Mouse (Mus musculus) neural tube, embryonic 14.5 days (tissue): Measurements from ENCODE around the gene Atp13a4. TPM values are rescaled to one million over a fixed set of nuclear protein-coding genes. Genes with fewer than 3 reads are reported as not detected.

ENCODE experiments used
- ATAC-seq: fragments of 200-750 bp; cut with Nextera tagmentation; 2 replicates; pipeline ENCODE4 v1.8.0; 2017; ENCODE audit warnings: low read depth, mild to moderate bottlenecking, moderate TSS enrichment, moderate library complexity
- H3K27ac ChIP-seq: fragments of 300-500 bp; sonication (generic); 2 replicates; pipeline ENCODE4 v1.5.1; 2014; ENCODE audit warnings: low read depth, mild to moderate bottlenecking, control low read depth, low read length, moderate library complexity, mixed read lengths
- H3K27me3 ChIP-seq: fragments of 300-500 bp; sonication (generic); 2 replicates; pipeline ENCODE4 v1.6.1; 2014; ENCODE audit warnings: low read length; ENCODE audit not compliant: control insufficient read depth, insufficient read depth
- H3K36me3 ChIP-seq: fragments of 300-500 bp; sonication (generic); 2 replicates; pipeline ENCODE4 v1.6.1; 2014; ENCODE audit warnings: low read length, mixed read lengths; ENCODE audit not compliant: control insufficient read depth, insufficient read depth
- H3K4me1 ChIP-seq: fragments of 300-500 bp; sonication (generic); 2 replicates; pipeline ENCODE4 v1.6.1; 2014; ENCODE audit warnings: low read length; ENCODE audit not compliant: control insufficient read depth, insufficient read depth
- H3K4me2 ChIP-seq: fragments of 300-500 bp; sonication (generic); 2 replicates; pipeline ENCODE4 v1.6.1; 2014; ENCODE audit warnings: mild to moderate bottlenecking, low read depth, low read length, control low read depth
- H3K4me3 ChIP-seq: fragments of 300-500 bp; sonication (generic); 2 replicates; pipeline ENCODE4 v1.5.1; 2014; ENCODE audit warnings: low read depth, low read length, control low read depth, mixed read lengths
- H3K9ac ChIP-seq: fragments of 300-500 bp; sonication (generic); replicated peaks from 2 replicates; pipeline ENCODE4 v1.6.1; 2014; ENCODE audit warnings: low read depth, mild to moderate bottlenecking, control low read depth, low read length, mixed read lengths
- H3K9me3 ChIP-seq: fragments of 300-500 bp; sonication (generic); 2 replicates; pipeline ENCODE4 v1.6.1; 2016; ENCODE audit warnings: low read length; ENCODE audit not compliant: control insufficient read depth
- WGBS: fragments of 180-500 bp; shearing (Covaris S2); extraction: QIAGEN DNeasy Blood & Tissue Kit; methylation state at CpG from one replicate; pipeline ENCODE4 v1.1.7; 2014; 5-methylcytosine and 5-hydroxymethylcytosine counted together
- polyA plus RNA-seq: library from polyadenylated mRNA; unstranded; fragments of >200 nt; fragmentation: Nextera tagmentation; extraction: Ambion mirVana; gene quantifications from 2 replicates; pipeline ENCODE4 v1.2.1, GENCODE M21; 2014

The Atp13a4 gene
- polyA plus RNA-seq, 1 experiment from 2014 or later, result 0.44 TPM

DNA sequence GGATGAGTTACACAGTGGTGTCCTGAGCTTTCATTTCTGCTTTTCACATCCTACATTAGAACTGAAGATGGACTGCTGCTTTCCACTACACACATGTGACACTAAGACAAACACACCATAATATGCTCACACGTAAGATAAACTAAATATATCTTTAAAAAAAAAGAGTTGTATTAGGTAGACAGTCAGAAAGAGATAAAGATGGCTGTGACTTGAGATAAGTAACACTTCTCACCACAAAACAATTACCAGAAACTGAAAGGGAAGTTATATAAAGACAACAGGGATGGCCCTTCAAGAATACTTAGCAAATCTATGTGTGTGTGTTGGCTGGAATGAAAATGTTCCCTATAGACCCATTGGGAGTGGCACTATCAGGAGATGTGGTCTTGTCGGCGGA is 34.8 kb downstream of the Atp13a4 start:
- no peak overlapping the region for H3K27ac ChIP-seq
- H3K9me3 ChIP-seq, result no peaks in the 10 kb centered on the region
- WGBS, result 89% methylated on average over 3 of the region's 3 CpGs
- no peaks in the 10 kb centered on the region for H3K4me1 ChIP-seq
- ATAC-seq, result no peak
- no peak overlapping the region for H3K4me2 ChIP-seq
- H3K27me3 ChIP-seq, result no peaks in the 10 kb centered on the region
- H3K4me3 ChIP-seq, result no peak overlapping the region
- no peaks in the 10 kb centered on the region for H3K36me3 ChIP-seq
- H3K9ac ChIP-seq, result no peak overlapping the region

DNA sequence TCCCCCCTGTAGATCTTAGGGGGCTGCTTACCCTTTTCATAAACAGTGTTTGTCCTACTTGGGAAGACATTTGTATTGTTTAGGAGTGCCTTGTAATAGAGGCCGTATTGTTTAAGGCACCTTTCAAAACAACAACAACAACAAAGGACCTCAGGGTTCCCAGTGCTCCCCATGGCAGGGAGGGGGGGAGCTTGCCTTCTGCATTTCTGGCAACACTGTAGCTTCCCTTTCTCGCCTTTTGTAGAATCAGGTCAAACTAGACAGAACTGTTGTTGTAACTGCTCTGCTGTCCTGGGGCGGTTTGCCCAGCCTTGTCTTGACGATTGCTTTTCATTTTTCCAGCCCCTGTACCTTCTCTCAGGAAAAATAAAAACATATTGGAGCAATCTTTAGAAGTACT is 40.0 kb downstream of the Atp13a4 start:
- Histone ChIP-seq H3K27ac (no peak overlapping the region), H3K27me3 (no peaks in the 10 kb centered on the region), H3K4me3 (no peak overlapping the region), H3K4me2 (no peak overlapping the region), H3K36me3 (no peaks in the 10 kb centered on the region), H3K4me1 (no peaks in the 10 kb centered on the region), H3K9me3 (no peaks in the 10 kb centered on the region), H3K9ac (no peak overlapping the region)
- 57% methylated on average over 4 of the region's 4 CpGs for WGBS
- ATAC-seq, result no peak

DNA sequence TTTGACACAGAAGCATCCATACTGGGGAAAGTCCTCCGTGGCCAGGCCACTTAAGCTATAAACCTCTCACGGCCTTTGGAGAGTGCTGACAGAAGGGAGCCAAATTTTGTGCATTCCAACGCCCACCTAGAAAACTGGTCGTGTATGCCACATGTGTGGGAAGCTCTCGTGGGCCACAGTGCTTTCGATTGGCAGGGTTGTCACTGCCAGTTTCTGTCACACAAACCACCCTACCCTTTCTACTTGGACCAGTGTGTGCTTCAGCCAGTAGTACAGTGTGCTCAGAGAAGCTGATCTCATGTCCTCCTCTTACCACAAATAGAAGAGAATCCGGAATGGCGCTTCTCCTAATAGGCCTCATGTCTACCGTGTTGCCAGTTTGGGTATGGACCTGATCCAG is 40.5 kb downstream of the Atp13a4 start:
- ATAC-seq, result no peak
- H3K4me3 ChIP-seq, result no peak overlapping the region
- no peak overlapping the region for H3K9ac ChIP-seq
- no peaks in the 10 kb centered on the region for H3K4me1 ChIP-seq
- H3K9me3 ChIP-seq, result no peaks in the 10 kb centered on the region
- WGBS, result 84% methylated on average over 9 of the region's 9 CpGs
- no peak overlapping the region for H3K27ac ChIP-seq
- no peak overlapping the region for H3K4me2 ChIP-seq
- H3K36me3 ChIP-seq, result no peaks in the 10 kb centered on the region
- no peaks in the 10 kb centered on the region for H3K27me3 ChIP-seq

DNA sequence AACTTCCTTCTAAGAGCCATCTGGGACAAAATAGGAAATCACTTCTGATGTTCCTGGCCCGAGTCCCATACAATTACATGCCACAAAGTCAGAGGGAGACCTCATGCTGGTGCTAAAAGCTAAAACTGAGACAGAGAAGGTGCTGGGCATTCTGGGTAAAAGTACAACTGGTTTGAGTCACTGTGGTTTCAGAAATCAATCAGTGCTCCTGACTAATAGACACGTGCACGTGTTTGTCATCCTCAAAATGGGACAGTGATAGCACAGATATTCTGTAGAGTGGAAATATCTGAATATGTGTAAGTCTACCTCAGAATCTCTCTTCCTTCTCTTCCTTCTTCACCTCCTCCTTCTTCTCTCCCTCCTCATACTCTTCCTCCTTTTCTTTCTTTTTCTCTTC is 53.6 kb downstream of the Atp13a4 start:
- Histone ChIP-seq H3K4me3 (no peak overlapping the region), H3K9me3 (no peaks in the 10 kb centered on the region), H3K9ac (no peak overlapping the region), H3K36me3 (no peaks in the 10 kb centered on the region), H3K27me3 (no peaks in the 10 kb centered on the region), H3K4me1 (no peaks in the 10 kb centered on the region), H3K4me2 (no peak overlapping the region), H3K27ac (no peak overlapping the region)
- no peak for ATAC-seq
- WGBS, result 91% methylated on average over 3 of the region's 3 CpGs

DNA sequence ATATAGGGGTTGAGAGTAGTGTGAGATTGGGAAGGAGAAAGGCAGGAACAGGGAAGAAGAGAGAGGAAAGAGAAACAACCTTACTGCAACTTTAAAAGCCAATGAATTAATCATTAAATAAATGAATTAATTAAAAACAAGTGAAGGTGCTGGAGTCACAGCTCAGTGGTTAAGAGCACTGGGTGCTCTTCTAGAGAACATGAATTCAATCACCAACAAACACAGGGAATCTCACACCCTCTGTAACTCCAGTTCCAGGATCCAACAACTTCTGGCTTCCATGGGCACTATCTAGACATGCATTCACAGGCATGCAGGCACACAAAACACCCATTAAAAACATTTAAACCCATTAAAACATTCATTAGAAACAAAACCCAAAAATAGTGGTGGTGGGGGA is 63.2 kb downstream of the Atp13a4 start:
- Histone ChIP-seq H3K36me3 (no peaks in the 10 kb centered on the region), H3K27me3 (no peaks in the 10 kb centered on the region), H3K27ac (no peak overlapping the region), H3K4me2 (no peak overlapping the region), H3K4me3 (no peak overlapping the region), H3K4me1 (no peaks in the 10 kb centered on the region), H3K9me3 (no peaks in the 10 kb centered on the region), H3K9ac (no peak overlapping the region)
- no peak for ATAC-seq

DNA sequence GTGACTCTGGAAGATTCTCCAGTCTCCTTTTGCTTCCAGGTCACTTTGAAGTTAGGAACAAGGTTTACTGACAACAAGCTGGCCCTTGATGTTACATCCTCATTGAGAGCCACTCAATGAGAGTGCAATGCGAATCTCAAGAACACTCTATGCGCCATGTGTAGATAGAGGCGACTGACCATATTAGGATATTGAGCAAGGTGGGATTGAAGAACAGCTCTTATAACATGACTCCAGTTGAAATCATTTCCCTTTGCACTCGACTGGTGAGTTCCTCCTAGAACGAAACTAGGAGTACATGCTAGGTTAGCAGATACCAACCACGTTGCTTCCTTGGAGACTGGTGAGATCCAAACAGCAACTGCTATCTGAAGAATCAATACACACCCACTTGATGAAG is 64.3 kb downstream of the Atp13a4 start:
- H3K27me3 ChIP-seq, result no peaks in the 10 kb centered on the region
- no peak overlapping the region for H3K9ac ChIP-seq
- no peak for ATAC-seq
- 93% methylated on average over 6 of the region's 6 CpGs for WGBS
- no peak overlapping the region for H3K27ac ChIP-seq
- H3K4me3 ChIP-seq, result no peak overlapping the region
- H3K4me1 ChIP-seq, result no peaks in the 10 kb centered on the region
- no peaks in the 10 kb centered on the region for H3K9me3 ChIP-seq
- H3K36me3 ChIP-seq, result no peaks in the 10 kb centered on the region
- no peak overlapping the region for H3K4me2 ChIP-seq

DNA sequence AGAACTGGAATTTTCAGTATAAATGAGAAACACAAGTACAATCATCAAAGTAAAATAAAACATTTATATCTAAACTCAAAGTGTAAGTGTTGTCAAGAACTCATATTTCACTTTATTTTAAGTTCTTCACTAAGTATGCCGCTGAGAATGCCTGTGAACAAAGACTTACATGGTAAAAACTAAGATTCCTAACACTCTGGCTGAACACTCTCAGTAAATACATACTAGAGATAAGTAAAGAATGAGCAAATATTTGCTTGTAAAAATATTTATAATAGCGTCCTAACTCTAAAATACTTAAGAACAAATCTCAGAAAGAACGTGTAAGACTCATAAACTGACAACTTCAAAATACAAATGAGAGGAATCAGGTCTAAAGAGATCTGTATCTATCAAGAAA is 80.9 kb downstream of the Atp13a4 start:
- Histone ChIP-seq H3K9me3 (no peaks in the 10 kb centered on the region), H3K27me3 (no peaks in the 10 kb centered on the region), H3K27ac (no peak overlapping the region), H3K4me2 (no peak overlapping the region), H3K4me1 (no peaks in the 10 kb centered on the region), H3K9ac (no peak overlapping the region), H3K4me3 (no peak overlapping the region), H3K36me3 (no peaks in the 10 kb centered on the region)
- ATAC-seq, result no peak
- WGBS, result 87% methylated on average over 3 of the region's 3 CpGs

DNA sequence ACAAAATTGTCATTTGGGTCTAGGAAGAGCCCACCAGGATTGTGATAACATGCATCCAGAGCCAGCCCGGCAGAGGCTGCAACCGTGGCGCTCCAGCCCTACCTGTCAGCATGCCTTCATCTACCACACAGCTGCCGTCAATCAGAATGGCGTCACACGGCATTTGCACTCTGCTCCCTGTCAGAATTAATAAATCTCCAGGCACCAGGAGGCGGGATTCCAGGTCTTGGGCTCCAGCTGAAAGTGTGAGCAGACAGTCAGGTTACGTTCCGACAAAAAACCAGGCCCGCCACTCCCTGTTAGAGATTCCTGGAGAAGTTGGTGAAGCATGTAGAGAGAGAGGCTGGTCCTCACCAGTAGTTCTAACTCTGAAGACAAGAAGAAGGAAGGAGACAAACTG is 85.3 kb downstream of the Atp13a4 start:
- no peak overlapping the region for H3K4me3 ChIP-seq
- H3K4me1 ChIP-seq, result no peaks in the 10 kb centered on the region
- H3K36me3 ChIP-seq, result no peaks in the 10 kb centered on the region
- H3K27ac ChIP-seq, result no peak overlapping the region
- no peak overlapping the region for H3K4me2 ChIP-seq
- no peak overlapping the region for H3K9ac ChIP-seq
- no peaks in the 10 kb centered on the region for H3K9me3 ChIP-seq
- no peaks in the 10 kb centered on the region for H3K27me3 ChIP-seq
- 77% methylated on average over 10 of the region's 10 CpGs for WGBS
- ATAC-seq, result no peak

DNA sequence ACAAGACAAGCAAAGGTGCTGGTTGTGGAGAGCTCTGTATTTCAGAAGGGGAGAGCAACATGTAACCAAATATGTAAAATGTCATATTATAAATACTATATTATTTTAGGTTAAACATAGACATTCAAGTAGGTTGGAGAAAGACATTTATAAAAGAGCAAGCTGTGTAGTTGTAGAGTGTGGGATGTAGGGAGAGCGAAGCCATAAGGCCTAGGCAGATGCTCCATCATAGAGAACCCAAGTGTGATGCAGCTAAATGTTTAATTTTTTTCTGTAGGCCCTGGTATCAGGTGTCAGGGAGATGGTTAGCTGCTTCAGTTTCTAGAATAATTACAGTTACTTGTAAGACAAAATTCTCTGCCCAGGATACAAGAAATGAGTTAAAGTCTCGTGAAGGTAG is 87.8 kb downstream of the Atp13a4 start:
- no peak for ATAC-seq
- Histone ChIP-seq H3K9ac (no peak overlapping the region), H3K4me3 (no peak overlapping the region), H3K27ac (no peak overlapping the region), H3K9me3 (no peaks in the 10 kb centered on the region), H3K27me3 (no peaks in the 10 kb centered on the region), H3K4me1 (no peaks in the 10 kb centered on the region), H3K4me2 (no peak overlapping the region), H3K36me3 (no peaks in the 10 kb centered on the region)
- WGBS, result 90% methylated on average over 2 of the region's 2 CpGs

DNA sequence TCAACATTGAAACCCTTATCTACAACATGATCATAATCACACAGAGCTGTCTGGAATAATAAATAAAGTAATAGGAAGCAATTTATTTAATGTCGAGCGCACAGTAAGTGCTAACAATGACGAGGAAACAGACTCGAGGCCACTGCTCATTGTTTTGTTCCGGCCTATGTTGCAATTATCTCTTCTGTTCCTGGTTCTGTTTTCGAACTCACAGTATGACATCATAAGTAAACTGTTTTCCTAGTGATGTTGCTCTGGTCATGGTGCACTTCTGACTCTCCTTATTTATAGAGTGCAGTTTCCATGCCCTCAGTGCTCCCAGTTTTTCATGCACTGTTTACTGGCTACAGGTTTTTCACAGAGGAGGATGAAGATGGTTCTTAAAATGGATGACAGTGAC is 91.4 kb downstream of the Atp13a4 start:
- ATAC-seq, result no peak
- Histone ChIP-seq H3K27me3 (no peaks in the 10 kb centered on the region), H3K36me3 (no peaks in the 10 kb centered on the region), H3K4me2 (no peak overlapping the region), H3K9ac (no peak overlapping the region), H3K4me1 (no peaks in the 10 kb centered on the region), H3K9me3 (no peaks in the 10 kb centered on the region), H3K4me3 (no peak overlapping the region), H3K27ac (no peak overlapping the region)
- WGBS, result 78% methylated on average over 6 of the region's 6 CpGs
